Mouse (Mus musculus) intestine, embryonic 14.5 days (tissue): ENCODE data around the gene Havcr1. TPM values are rescaled to one million over a fixed set of nuclear protein-coding genes. Genes with fewer than 3 reads are reported as not detected.
"Not testable (repeated sequence)": the region's sequence is repeated elsewhere in the genome, so short reads cannot be mapped to it uniquely, and the experiment has no call there.

ENCODE experiments used
- ATAC-seq: fragments of 200-750 bp; cut with Nextera tagmentation; replicated peaks from 2 replicates; pipeline ENCODE4 v1.8.0; 2017; ENCODE audit warnings: low read depth, moderate number of reproducible peaks, moderate TSS enrichment, moderate library complexity; ENCODE audit not compliant: low FRiP score, low TSS enrichment
- DNase-seq: peaks from one replicate; pipeline ENCODE4 v3.0.0-alpha.2; 2018; ENCODE audit warnings: low spot score
- H3K27ac ChIP-seq: fragments of 300-500 bp; sonication (generic); 2 replicates; pipeline ENCODE4 v1.5.1; 2014; ENCODE audit warnings: low read depth, mild to moderate bottlenecking, control low read depth
- H3K27me3 ChIP-seq: fragments of 300-500 bp; sonication (generic); replicated peaks from 2 replicates; pipeline ENCODE4 v1.6.1; 2014; ENCODE audit warnings: low read length, control low read depth; ENCODE audit not compliant: control insufficient read depth, insufficient read depth
- H3K36me3 ChIP-seq: fragments of 300-500 bp; sonication (generic); 2 replicates; pipeline ENCODE4 v1.6.1; 2014; ENCODE audit warnings: low read length, control low read depth; ENCODE audit not compliant: control insufficient read depth, insufficient read depth
- H3K4me1 ChIP-seq: fragments of 300-500 bp; sonication (generic); replicated peaks from 2 replicates; pipeline ENCODE4 v1.6.1; 2014; ENCODE audit warnings: low read length, control low read depth, mixed read lengths; ENCODE audit not compliant: control insufficient read depth, insufficient read depth
- H3K4me2 ChIP-seq: fragments of 300-500 bp; sonication (generic); 2 replicates; pipeline ENCODE4 v1.6.1; 2014; ENCODE audit warnings: low read length
- H3K4me3 ChIP-seq: fragments of 300-500 bp; sonication (generic); 2 replicates; pipeline ENCODE4 v1.5.1; 2014; ENCODE audit warnings: low read depth, low read length, control low read depth, mixed read lengths
- H3K9ac ChIP-seq: fragments of 300-500 bp; sonication (generic); 2 replicates; pipeline ENCODE4 v1.6.1; 2014; ENCODE audit warnings: mild to moderate bottlenecking, low read length
- H3K9me3 ChIP-seq: fragments of 300-500 bp; sonication (generic); 2 replicates; pipeline ENCODE4 v1.6.1; 2016; ENCODE audit warnings: low read length, control low read depth; ENCODE audit not compliant: control insufficient read depth
- WGBS: fragments of 180-500 bp; shearing (Covaris S2); extraction: QIAGEN DNeasy Blood & Tissue Kit; methylation state at CpG from one replicate; pipeline ENCODE4 v1.1.7; 2014; 5-methylcytosine and 5-hydroxymethylcytosine counted together
- polyA plus RNA-seq: library from polyadenylated mRNA; unstranded; fragments of >200 nt; fragmentation: Nextera tagmentation; extraction: Ambion mirVana; gene quantifications from 2 replicates; pipeline ENCODE4 v1.2.1, GENCODE M21; 2014

The Havcr1 gene
- polyA plus RNA-seq, 1 experiment from 2014 or later = not detected

GRCm38 (mm10) chr11:46733242-46733789, 1.6 kb upstream of the Havcr1 start:
- Histone ChIP-seq H3K4me2 (no peak overlapping the region), H3K27ac (no peak overlapping the region), H3K4me1 (no peaks in the 10 kb centered on the region), H3K36me3 (no peaks in the 10 kb centered on the region), H3K4me3 (no peak overlapping the region), H3K9me3 (no peaks in the 10 kb centered on the region), H3K9ac (no peak overlapping the region), H3K27me3 (no peaks in the 10 kb centered on the region)
- DNase-seq = no peak
- WGBS = 62% methylated on average over 6 of the region's 6 CpGs
- 0 out of 2 replicates have a peak, but pooled peaks have one; percentile 36 for ATAC-seq

GRCm38 (mm10) chr11:46734617-46735016, 263 bp upstream of the Havcr1 start:
- Histone ChIP-seq H3K27me3 (no peaks in the 10 kb centered on the region), H3K4me3 (no peak overlapping the region), H3K4me1 (no peaks in the 10 kb centered on the region), H3K9me3 (no peaks in the 10 kb centered on the region), H3K27ac (no peak overlapping the region), H3K9ac (no peak overlapping the region), H3K4me2 (no peak overlapping the region), H3K36me3 (no peaks in the 10 kb centered on the region)
- 30% methylated on average over 1 of the region's 1 CpGs for WGBS
- DNase-seq (no peak), ATAC-seq (0 out of 2 replicates have a peak, but pooled peaks have one; percentile 36)

- Histone ChIP-seq H3K4me1 (no peaks in the 10 kb centered on the region), H3K4me2 (no peak overlapping the region), H3K4me3 (no peak overlapping the region), H3K36me3 (no peaks in the 10 kb centered on the region), H3K9me3 (no peaks in the 10 kb centered on the region), H3K9ac (no peak overlapping the region), H3K27me3 (no peaks in the 10 kb centered on the region), H3K27ac (no peak overlapping the region)
- WGBS = 58% methylated on average over 4 of the region's 4 CpGs
- DNase-seq = no peak
- no peak for ATAC-seq
These were observed 4.6 kb downstream of the Havcr1 start for GRCm38 (mm10) chr11:46739501-46739900.

- H3K27ac ChIP-seq = no peak overlapping the region
- ATAC-seq = no peak
- WGBS = 85% methylated on average over 4 of the region's 4 CpGs
These were observed 6.0 kb downstream of the Havcr1 start for GRCm38 (mm10) chr11:46740886-46741285.

GRCm38 (mm10) chr11:46741716-46742115, 6.8 kb downstream of the Havcr1 start:
- no peak overlapping the region for H3K9ac ChIP-seq
- no peaks in the 10 kb centered on the region for H3K36me3 ChIP-seq
- no peak overlapping the region for H3K27ac ChIP-seq
- no peak overlapping the region for H3K4me2 ChIP-seq
- H3K27me3 ChIP-seq = no peaks in the 10 kb centered on the region
- ATAC-seq = no peak
- no peaks in the 10 kb centered on the region for H3K4me1 ChIP-seq
- H3K4me3 ChIP-seq = no peak overlapping the region
- 78% methylated on average over 3 of the region's 3 CpGs for WGBS
- no peak for DNase-seq
- no peaks in the 10 kb centered on the region for H3K9me3 ChIP-seq

More at GRCm38 (mm10) chr11:46740886-46741285, 6.0 kb downstream of the Havcr1 start:
- Histone ChIP-seq H3K9me3 (no peaks in the 10 kb centered on the region), H3K4me3 (no peak overlapping the region), H3K27me3 (no peaks in the 10 kb centered on the region), H3K9ac (no peak overlapping the region), H3K4me1 (no peaks in the 10 kb centered on the region), H3K36me3 (no peaks in the 10 kb centered on the region), H3K4me2 (no peak overlapping the region)
- DNase-seq = no peak

- H3K27me3 ChIP-seq = no peaks in the 10 kb centered on the region
- no peaks in the 10 kb centered on the region for H3K9me3 ChIP-seq
- H3K4me1 ChIP-seq = no peaks in the 10 kb centered on the region
- H3K4me3 ChIP-seq = no peak overlapping the region
- no peak overlapping the region for H3K27ac ChIP-seq
- no peak for ATAC-seq
- no peak overlapping the region for H3K4me2 ChIP-seq
- no peak for DNase-seq
- H3K9ac ChIP-seq = no peak overlapping the region
- no peaks in the 10 kb centered on the region for H3K36me3 ChIP-seq
- 49% methylated on average over 2 of the region's 2 CpGs for WGBS
These were observed 13.1 kb downstream of the Havcr1 start for GRCm38 (mm10) chr11:46747996-46748395.

- Histone ChIP-seq H3K27me3 (no peaks in the 10 kb centered on the region), H3K27ac (no peak overlapping the region), H3K4me3 (no peak overlapping the region), H3K9ac (no peak overlapping the region), H3K36me3 (no peaks in the 10 kb centered on the region), H3K9me3 (no peaks in the 10 kb centered on the region), H3K4me2 (no peak overlapping the region), H3K4me1 (no peaks in the 10 kb centered on the region; the same call in 1 of the 2 replicates)
- ATAC-seq (0 out of 2 replicates have a peak, but pooled peaks have one; percentile 53), DNase-seq (no peak)
- WGBS = 30% methylated on average over 2 of the region's 2 CpGs
These were observed 18.8 kb downstream of the Havcr1 start for GRCm38 (mm10) chr11:46753662-46754061.

- H3K9ac ChIP-seq = no peak overlapping the region
- no peak for ATAC-seq
- 42% methylated on average over 4 of the region's 4 CpGs for WGBS
- no peak overlapping the region for H3K4me3 ChIP-seq
- no peaks in the 10 kb centered on the region for H3K27me3 ChIP-seq
- H3K4me2 ChIP-seq = no peak overlapping the region
- H3K4me1 ChIP-seq = no peaks in the 10 kb centered on the region; the same call in 1 of the 2 replicates
- no peak overlapping the region for H3K27ac ChIP-seq
- H3K36me3 ChIP-seq = no peaks in the 10 kb centered on the region
- DNase-seq = no peak
- H3K9me3 ChIP-seq = no peaks in the 10 kb centered on the region
These were observed 19.8 kb downstream of the Havcr1 start for GRCm38 (mm10) chr11:46754669-46755068.

GRCm38 (mm10) chr11:46755714-46756113, 20.8 kb downstream of the Havcr1 start:
- ATAC-seq, H3K4me2 ChIP-seq, H3K27me3 ChIP-seq, H3K27ac ChIP-seq, H3K4me3 ChIP-seq, H3K36me3 ChIP-seq, H3K4me1 ChIP-seq, DNase-seq, H3K9ac ChIP-seq, H3K9me3 ChIP-seq: not testable (repeated sequence)
- WGBS = 86% methylated on average over 6 of the region's 6 CpGs
